ENCODE assay signal across 8 mouse cellular contexts in genomic region chr5:140321042-140321755, GRCm38 (mm10). TPM values are rescaled to one million over a fixed set of nuclear protein-coding genes. Genes with fewer than 3 reads are reported as not detected.
DNase-seq lines count a peak whose midpoint lies in the region; ATAC-seq and TF ChIP-seq lines count a peak whose summit lies in the region.

Mad1l1 (minus strand) TSS chr5:140321552.
Nudt1 (plus strand) TSS chr5:140321656.

- TF ChIP-seq CTCF in lung, postnatal 0 days (IDR thresholded peaks at IDR 0.05), result peak; percentile 31

- WGBS in hindbrain, embryonic 10.5 days, result under 1% methylated on average over 60 of the region's 60 CpGs
- under 1% methylated on average over 46 of the region's 60 CpGs for WGBS in lung, postnatal 0 days

- DNase-seq in MN1 (ENCODE audit: low spot score), result peak; percentile 99
- peak; percentile 94 for DNase-seq in cerebellum, adult 9-10 months
- peak; percentile 93 for DNase-seq in hindbrain, embryonic 10.5 days (ENCODE audit: low spot score)
- DNase-seq in layer of hippocampus, adult 9-11 months, result peak; percentile 93
- peak; percentile 97 for DNase-seq in lung, postnatal 0 days (ENCODE audit: low spot score)
- DNase-seq in ovary, postnatal 14 days (ENCODE audit: low spot score), result peak; percentile 83
- peak; percentile 95 for DNase-seq in thymus, postnatal 14 days

- H3K9me3 ChIP-seq in hindbrain, embryonic 10.5 days, result no peaks in the 10 kb centered on the region
- no peaks in the 10 kb centered on the region for H3K9me3 ChIP-seq in lung, postnatal 0 days (ENCODE audit: low read length)

- peak within 1 kb of the TSS; percentile 94 for H3K9ac ChIP-seq in lung, postnatal 0 days (replicated peaks; ENCODE audit: low read depth)

- peak within 1 kb of the TSS; percentile 95 for H3K4me2 ChIP-seq in lung, postnatal 0 days (replicated peaks; ENCODE audit: low read depth, low read length)

- peaks cover 31% of the 10 kb centered on the region for H3K4me1 ChIP-seq in hindbrain, embryonic 10.5 days (replicated peaks)
- 0 out of 2 replicates have a peak, but pooled peaks cover 5% of the 10 kb centered on the region for H3K4me1 ChIP-seq in lung, postnatal 0 days (ENCODE audit: insufficient read depth, low read depth, low read length)

- H3K36me3 ChIP-seq in hindbrain, embryonic 10.5 days, result peaks cover 31% of the 10 kb centered on the region; the same call in 1 of the 2 replicates
- no peaks in the 10 kb centered on the region for H3K36me3 ChIP-seq in lung, postnatal 0 days (ENCODE audit: insufficient read depth, low read length)

- ATAC-seq in frontal cortex, adult (ENCODE audit: low TSS enrichment), result peak; percentile 96
- peak; percentile 97 for ATAC-seq in lung, postnatal 0 days

- H3K27me3 ChIP-seq in hindbrain, embryonic 10.5 days (ENCODE audit: insufficient read depth, poor library complexity, severe bottlenecking), result no peaks in the 10 kb centered on the region
- H3K27me3 ChIP-seq in lung, postnatal 0 days (replicated peaks; ENCODE audit: insufficient read depth, low read length), result no peaks in the 10 kb centered on the region

- H3K4me3 ChIP-seq in hindbrain, embryonic 10.5 days, result peak within 1 kb of the TSS; percentile 82
- H3K4me3 ChIP-seq in lung, postnatal 0 days (ENCODE audit: low read depth, low read length), result peak within 1 kb of the TSS; percentile 81

- peak within 1 kb of the TSS; percentile 96 for H3K27ac ChIP-seq in hindbrain, embryonic 10.5 days
- H3K27ac ChIP-seq in lung, postnatal 0 days (ENCODE audit: low read length), result peak within 1 kb of the TSS; percentile 87

- peak; percentile 97 for TF ChIP-seq EP300 in lung, postnatal 0 days (IDR thresholded peaks at IDR 0.05)

RNA-seq across cellular contexts. Expression of gene Mad1l1, which starts in this region (rescaled TPM):
- polyA plus RNA-seq in hindbrain, embryonic 10.5 days (2016; fragmentation: Nextera tagmentation; extraction: Ambion mirVana), result 56.2 and 60.4 TPM in 2 replicates
- polyA plus RNA-seq in lung, postnatal 0 days (2015; fragmentation: Nextera tagmentation; extraction: Ambion mirVana), result 18.4 and 19.0 TPM in 2 replicates

RNA-seq across cellular contexts. Expression of gene Nudt1, which starts in this region (rescaled TPM):
- polyA plus RNA-seq in hindbrain, embryonic 10.5 days (2016; fragmentation: Nextera tagmentation; extraction: Ambion mirVana), result 53.8 and 54.6 TPM in 2 replicates
- 17.9 and 19.4 TPM in 2 replicates for polyA plus RNA-seq in lung, postnatal 0 days (2015; fragmentation: Nextera tagmentation; extraction: Ambion mirVana)

Comparison
In these comparisons a context has a peak if more than half of its experiments do, and no peak if none do; other contexts are left out.
1. Peak in every context shown above with its lines: DNase-seq, ATAC-seq, H3K4me3 ChIP-seq and H3K27ac ChIP-seq.